Comparison of ENCODE assay signal across 10 mouse cellular contexts in genomic region chr3:16043315-16043714, GRCm38 (mm10). TPM values are rescaled to one million over a fixed set of nuclear protein-coding genes. Genes with fewer than 3 reads are reported as not detected.
DNase-seq lines count a peak whose midpoint lies in the region; ATAC-seq and TF ChIP-seq lines count a peak whose summit lies in the region.
"Had no signal": no experiment of that assay in that cellular context is flagged by ENCODE, and none has a peak within 500 bp of the region (broad histone marks: within the 10 kb centered on the region; RNA-seq: fewer than 3 reads in every experiment).

No protein-coding gene starts in this region.

- H3K4me1 ChIP-seq in liver, postnatal 0 days (ENCODE audit: insufficient read depth) = no peaks in the 10 kb centered on the region
- H3K4me1 ChIP-seq in embryonic facial prominence, embryonic 11.5 days (ENCODE audit: control insufficient read depth, insufficient read depth, low read length) = no peaks in the 10 kb centered on the region
- no peaks in the 10 kb centered on the region for H3K4me1 ChIP-seq in kidney, embryonic 16.5 days (ENCODE audit: insufficient read depth, low read length)
- H3K4me1 ChIP-seq in midbrain, embryonic 11.5 days (ENCODE audit: control insufficient read depth, insufficient read depth, low read length) = no peaks in the 10 kb centered on the region
- H3K4me1 ChIP-seq: lung, embryonic 15.5 days had no signal

- H3K27ac ChIP-seq in liver, postnatal 0 days (ENCODE audit: low read depth) = no peak overlapping the region
- H3K27ac ChIP-seq in embryonic facial prominence, embryonic 11.5 days (replicated peaks; ENCODE audit: low read depth, low read length) = no peak overlapping the region
- H3K27ac ChIP-seq in kidney, embryonic 16.5 days (ENCODE audit: low read length) = no peak overlapping the region
- no peak overlapping the region for H3K27ac ChIP-seq in midbrain, embryonic 11.5 days (ENCODE audit: low read depth, low read length)
- H3K27ac ChIP-seq: lung, embryonic 15.5 days had no signal

- no peak for TF ChIP-seq EP300 in liver, postnatal 0 days (IDR thresholded peaks at IDR 0.05; ENCODE audit: low read depth)

- no peaks in the 10 kb centered on the region for H3K27me3 ChIP-seq in liver, postnatal 0 days (ENCODE audit: insufficient read depth, low read length)
- H3K27me3 ChIP-seq in embryonic facial prominence, embryonic 11.5 days (ENCODE audit: control insufficient read depth, insufficient read depth, low read length) = no peaks in the 10 kb centered on the region
- H3K27me3 ChIP-seq in kidney, embryonic 16.5 days (ENCODE audit: insufficient read depth, low read length) = no peaks in the 10 kb centered on the region
- no peaks in the 10 kb centered on the region for H3K27me3 ChIP-seq in midbrain, embryonic 11.5 days (ENCODE audit: control insufficient read depth, insufficient read depth, low read length)
- H3K27me3 ChIP-seq: lung, embryonic 15.5 days had no signal

- H3K4me2 ChIP-seq in liver, postnatal 0 days (ENCODE audit: low read depth, low read length) = no peak overlapping the region
- H3K4me2 ChIP-seq in embryonic facial prominence, embryonic 11.5 days (ENCODE audit: low read depth, low read length) = no peak overlapping the region
- no peak overlapping the region for H3K4me2 ChIP-seq in kidney, embryonic 16.5 days (replicated peaks; ENCODE audit: low read depth, low read length)
- H3K4me2 ChIP-seq in midbrain, embryonic 11.5 days = no peak overlapping the region
- H3K4me2 ChIP-seq: lung, embryonic 15.5 days had no signal

- no peak overlapping the region for H3K4me3 ChIP-seq in liver, postnatal 0 days (ENCODE audit: low read depth, low read length)
- H3K4me3 ChIP-seq in embryonic facial prominence, embryonic 11.5 days (ENCODE audit: low read depth, low read length) = no peak overlapping the region
- H3K4me3 ChIP-seq in kidney, embryonic 16.5 days (ENCODE audit: low read length) = no peak overlapping the region
- no peak overlapping the region for H3K4me3 ChIP-seq in midbrain, embryonic 11.5 days (ENCODE audit: low read depth, low read length)
- H3K4me3 ChIP-seq: erythroblast, embryonic 14.5 days; lung, embryonic 15.5 days had no signal

- H3K9ac ChIP-seq in liver, postnatal 0 days (replicated peaks) = no peak overlapping the region
- no peak overlapping the region for H3K9ac ChIP-seq in embryonic facial prominence, embryonic 11.5 days (replicated peaks; ENCODE audit: low read length)
- H3K9ac ChIP-seq in kidney, embryonic 16.5 days (replicated peaks; ENCODE audit: low read length) = no peak overlapping the region
- no peak overlapping the region for H3K9ac ChIP-seq in midbrain, embryonic 11.5 days (ENCODE audit: low read length)
- H3K9ac ChIP-seq: lung, embryonic 15.5 days had no signal

- no peaks in the 10 kb centered on the region for H3K36me3 ChIP-seq in liver, postnatal 0 days (replicated peaks; ENCODE audit: insufficient read depth, low read length)
- no peaks in the 10 kb centered on the region for H3K36me3 ChIP-seq in embryonic facial prominence, embryonic 11.5 days (replicated peaks; ENCODE audit: control insufficient read depth, insufficient read depth, low read depth, low read length)
- H3K36me3 ChIP-seq in kidney, embryonic 16.5 days (ENCODE audit: insufficient read depth, low read length) = no peaks in the 10 kb centered on the region
- no peaks in the 10 kb centered on the region for H3K36me3 ChIP-seq in midbrain, embryonic 11.5 days (ENCODE audit: control insufficient read depth, insufficient read depth, low read length)
- H3K36me3 ChIP-seq: lung, embryonic 15.5 days had no signal

- peak; percentile 64 for TF ChIP-seq CTCF in liver, postnatal 0 days (IDR thresholded peaks at IDR 0.05; ENCODE audit: low read depth)

- H3K9me3 ChIP-seq in liver, postnatal 0 days (ENCODE audit: low read length) = no peaks in the 10 kb centered on the region
- no peaks in the 10 kb centered on the region for H3K9me3 ChIP-seq in embryonic facial prominence, embryonic 11.5 days (replicated peaks; ENCODE audit: control insufficient read depth, low read length)
- no peaks in the 10 kb centered on the region for H3K9me3 ChIP-seq in kidney, embryonic 16.5 days (ENCODE audit: low read length)
- H3K9me3 ChIP-seq in midbrain, embryonic 11.5 days (ENCODE audit: control insufficient read depth, low read length) = no peaks in the 10 kb centered on the region
- H3K9me3 ChIP-seq: lung, embryonic 15.5 days had no signal

- no peak for ATAC-seq in liver, postnatal 0 days
- no peak for ATAC-seq in embryonic facial prominence, embryonic 11.5 days (replicated peaks; ENCODE audit: insufficient number of reproducible peaks, low FRiP score, low TSS enrichment, low read depth)
- ATAC-seq in kidney, embryonic 16.5 days (ENCODE audit: low FRiP score, low TSS enrichment) = peak; percentile 39; the same call in 1 of the 2 replicates
- ATAC-seq in midbrain, embryonic 11.5 days (ENCODE audit: low FRiP score) = peak; percentile 59; the same call in 1 of the 2 replicates

- WGBS in liver, postnatal 0 days (ENCODE audit: insufficient replicate concordance) = 12% methylated on average over 1 of the region's 1 CpGs
- 5% methylated on average over 1 of the region's 1 CpGs for WGBS in embryonic facial prominence, embryonic 11.5 days
- 0% methylated on average over 1 of the region's 1 CpGs for WGBS in kidney, embryonic 16.5 days
- 0% methylated on average over 1 of the region's 1 CpGs for WGBS in midbrain, embryonic 11.5 days

- DNase-seq in liver, postnatal 0 days = peak; percentile 34
- no peak for DNase-seq in liver
- DNase-seq in adrenal gland, adult 18-20 months (ENCODE audit: low spot score in 2 of 2) = peak; percentile 18 to 22
- DNase-seq in embryonic facial prominence, embryonic 11.5 days (ENCODE audit: low spot score) = peak; percentile 65
- no peak for DNase-seq in midbrain, embryonic 11.5 days (ENCODE audit: low spot score, missing footprints)
- DNase-seq in T-cell, adult 2 months (ENCODE audit: low spot score) = no peak

RNA-seq across cellular contexts. Expression of gene Gm5150, which starts 37.1 kb away (rescaled TPM):
- polyA plus RNA-seq in liver, postnatal 0 days (2015; fragmentation: Nextera tagmentation; extraction: Ambion mirVana) = 2.1 and 2.6 TPM in 2 replicates
- under 1 TPM; 0.42 to 0.99 TPM for total RNA-seq in adrenal gland, adult 18-20 months (2021)
- polyA plus RNA-seq in embryonic facial prominence, embryonic 11.5 days (2014; fragmentation: Nextera tagmentation; extraction: Ambion mirVana) = not detected in 2 replicates
- polyA plus RNA-seq in kidney, embryonic 16.5 days (2015; fragmentation: Nextera tagmentation; extraction: Ambion mirVana) = 0.40 TPM in 1 of 2 replicates, not detected in the other
- polyA plus RNA-seq in midbrain, embryonic 11.5 days (2014; fragmentation: Nextera tagmentation; extraction: Ambion mirVana) = not detected in 2 replicates
- polyA plus RNA-seq: erythroblast, embryonic 14.5 days; testis, adult 2 months had no signal

Comparison
In these comparisons a context has a peak if more than half of its experiments do, and no peak if none do; other contexts are left out.
1. DNase-seq: peak in liver, postnatal 0 days (single experiment), adrenal gland, adult 18-20 months (2 of 2) and embryonic facial prominence, embryonic 11.5 days (single experiment); none in liver (single experiment), midbrain, embryonic 11.5 days (single experiment) and T-cell, adult 2 months (single experiment).
2. ATAC-seq: peak in kidney, embryonic 16.5 days (single experiment) and midbrain, embryonic 11.5 days (single experiment); none in liver, postnatal 0 days (single experiment) and embryonic facial prominence, embryonic 11.5 days (single experiment).